Mouse (Mus musculus) kidney, postnatal 36 days (tissue): ENCODE data around the gene Fgfr2.

Source experiments
- DNase-seq, 2 experiments: peaks; one replicate each; pipeline ENCODE4 v3.0.0; 2021 to 2022; ENCODE audit warnings: mixed read lengths in 2 of 2

Gene Fgfr2

GRCm38 (mm10) chr7:132356185-132356584 lies 767.0 kb downstream of the Fgfr2 start:
- DNase-seq: peak in 1 of 2 experiments; percentile 22

DNA sequence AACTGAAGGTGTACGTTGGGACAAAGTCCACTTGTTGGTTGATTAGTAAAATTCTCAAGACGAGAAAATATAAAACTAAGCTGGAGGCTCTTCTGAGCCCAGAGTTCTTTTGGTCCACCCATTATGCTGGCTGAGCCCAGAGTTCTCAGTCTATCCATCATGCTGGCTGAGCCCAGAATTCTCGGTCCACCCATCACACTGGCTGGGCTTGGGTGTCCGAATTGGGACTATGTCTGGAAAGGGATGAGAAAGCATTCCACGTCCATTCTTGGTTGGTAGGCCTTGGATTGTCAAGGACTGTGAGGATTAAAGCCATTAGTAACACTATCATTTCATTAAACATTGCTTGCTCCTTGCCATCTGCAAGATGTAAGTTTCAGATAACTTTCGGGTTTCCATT lies 767.4 kb downstream of the Fgfr2 start:
- DNase-seq: no peak

DNA sequence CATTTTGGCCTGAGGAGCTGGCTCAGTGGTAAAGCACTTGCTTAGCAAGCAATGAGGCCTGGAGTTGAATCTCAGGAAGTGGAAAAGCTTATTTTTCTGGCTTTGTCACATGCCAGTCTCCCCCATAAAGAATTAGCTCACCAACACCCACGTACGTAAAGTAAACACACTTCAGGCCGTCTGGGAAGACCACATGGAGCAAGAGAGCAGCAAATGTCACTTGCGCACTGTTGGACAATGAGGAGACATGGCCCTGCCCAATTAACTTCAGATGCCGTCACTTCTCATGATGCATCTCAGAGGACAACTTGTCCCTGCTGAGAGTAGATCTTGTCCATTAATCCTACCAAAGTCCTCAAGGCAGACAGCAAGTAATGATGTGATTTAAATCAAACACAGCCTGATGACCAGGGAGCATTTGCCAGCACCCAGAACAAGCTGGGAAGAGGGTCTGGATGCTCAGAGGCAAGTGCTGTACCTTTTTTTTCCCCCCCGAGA lies 774.0 kb downstream of the Fgfr2 start:
- no peak for DNase-seq

GRCm38 (mm10) chr7:132347273-132348045 lies 775.7 kb downstream of the Fgfr2 start:
- DNase-seq: peak; percentile 65 to 83

DNA sequence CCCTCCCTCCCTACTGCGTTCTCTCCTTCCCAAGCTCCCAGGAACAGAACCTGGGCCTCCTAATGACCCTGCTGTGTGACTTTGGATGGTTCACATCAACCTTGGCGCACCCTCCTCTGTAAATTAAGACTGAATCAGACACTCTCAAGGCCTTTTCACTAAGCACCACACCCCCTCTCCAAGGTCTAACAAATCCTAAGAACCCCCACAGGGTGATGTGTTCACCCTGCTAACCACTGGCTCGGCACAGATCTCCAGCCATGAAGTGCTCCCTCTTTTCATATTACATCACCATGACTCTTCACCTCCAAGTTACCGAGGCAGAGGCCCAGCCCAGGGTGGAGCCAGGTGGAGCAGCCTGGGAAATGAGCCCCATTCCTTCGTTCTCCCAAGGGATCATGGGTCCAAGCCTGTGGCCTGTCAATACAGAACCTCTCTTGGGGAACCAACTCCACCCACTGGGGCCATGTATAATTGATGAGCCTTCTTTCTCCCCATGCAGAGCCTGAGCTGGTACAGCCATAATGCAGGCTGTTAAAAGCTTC lies 777.6 kb downstream of the Fgfr2 start:
- no peak for DNase-seq

DNA sequence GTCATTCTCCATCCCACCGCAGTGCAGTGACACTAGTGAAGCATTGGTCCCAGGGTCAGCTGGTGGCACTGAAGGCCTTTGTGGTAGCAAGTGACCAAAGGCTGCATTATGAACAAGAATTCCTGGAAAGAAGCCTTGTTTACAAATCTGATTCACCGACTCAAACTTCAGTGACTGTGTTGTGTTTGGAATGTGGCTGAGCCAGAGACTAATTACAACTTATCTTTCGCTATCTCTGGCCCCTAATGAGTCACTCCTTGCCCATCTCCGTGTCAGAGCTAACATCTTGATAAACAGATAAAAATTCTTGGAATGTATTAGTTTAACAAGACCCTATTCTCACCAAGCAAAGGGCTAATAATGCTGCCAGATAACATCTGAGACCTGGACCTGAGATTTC lies 778.5 kb downstream of the Fgfr2 start:
- no peak for DNase-seq

GRCm38 (mm10) chr7:132343900-132344299 lies 779.2 kb downstream of the Fgfr2 start:
- DNase-seq: no peak

DNA sequence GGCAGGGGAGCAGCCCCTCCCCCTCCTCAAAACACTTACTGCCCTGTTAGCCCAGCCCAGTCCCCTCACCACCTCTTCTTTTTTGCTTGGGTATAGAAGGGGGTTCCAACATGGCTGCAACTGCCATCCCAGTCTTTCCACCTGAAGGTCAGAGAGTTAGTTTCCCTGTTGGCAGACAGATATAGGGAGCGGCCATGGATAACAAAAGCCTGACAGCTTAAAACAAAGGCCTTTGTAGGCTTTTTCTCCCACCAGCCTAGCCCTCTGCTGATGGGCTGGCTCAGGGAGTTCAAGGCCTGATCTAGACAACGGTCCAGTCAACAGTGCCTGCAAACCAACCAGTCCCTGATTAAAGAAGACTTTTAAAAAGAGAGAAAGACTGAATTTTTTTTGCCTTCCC lies 780.0 kb downstream of the Fgfr2 start:
- DNase-seq: no peak

DNA sequence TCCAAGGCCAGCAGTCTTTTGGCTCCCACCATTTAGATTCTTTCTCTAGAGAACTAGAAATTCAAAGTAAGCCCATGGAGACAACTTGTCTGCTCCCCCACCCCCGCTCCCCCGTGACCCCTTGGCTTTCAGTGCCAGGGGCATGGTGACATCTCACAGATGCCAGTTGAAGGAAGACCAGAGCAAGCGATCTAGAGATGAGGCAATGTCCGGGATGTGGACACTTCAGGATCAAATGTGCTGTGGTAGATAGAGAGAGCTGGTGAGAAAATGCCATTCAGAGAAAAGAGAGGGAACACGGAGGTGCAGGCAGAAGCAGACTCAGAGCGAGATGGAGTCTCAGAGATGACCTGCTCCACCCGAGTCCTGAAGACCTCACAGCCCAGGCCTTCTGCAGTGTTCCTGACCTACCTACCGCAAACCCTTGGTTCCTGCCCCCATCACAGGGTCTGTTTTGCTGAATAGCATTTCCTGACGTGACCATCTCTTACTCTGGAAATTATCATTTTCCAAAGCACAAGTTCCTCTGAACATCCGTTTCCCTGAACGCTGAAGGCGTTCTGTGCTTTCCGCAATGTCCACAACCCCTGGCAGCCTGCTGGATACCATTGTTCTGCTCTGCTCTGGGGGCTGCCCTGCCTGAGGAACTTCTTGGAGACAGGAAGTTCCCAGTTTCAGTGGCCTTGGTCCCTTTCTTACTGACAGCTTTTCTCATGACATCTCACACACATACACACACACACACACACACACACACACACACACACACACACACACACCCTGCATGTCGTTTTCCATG lies 783.9 kb downstream of the Fgfr2 start:
- peak; percentile 43 to 63 for DNase-seq

DNA sequence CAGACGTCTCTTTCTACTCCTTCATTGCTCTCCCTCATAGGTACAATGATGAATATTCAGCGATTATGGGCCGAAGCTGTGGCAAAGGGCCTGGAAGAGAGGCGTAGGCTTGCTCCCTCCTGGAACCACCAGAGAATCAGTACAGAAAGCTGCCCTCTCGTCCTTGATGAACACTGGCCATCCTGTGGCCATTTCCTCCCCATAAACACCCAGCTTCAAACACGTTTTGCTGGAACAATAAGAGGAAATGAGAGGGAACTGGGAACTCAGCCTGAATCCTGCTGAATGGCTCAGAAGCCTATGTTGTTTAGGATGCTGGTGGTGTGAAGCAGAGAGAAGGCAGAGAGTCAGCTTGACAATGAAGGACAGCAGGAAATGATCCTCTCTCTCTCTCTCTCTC lies 784.8 kb downstream of the Fgfr2 start:
- DNase-seq: peak; percentile 35 to 64

DNA sequence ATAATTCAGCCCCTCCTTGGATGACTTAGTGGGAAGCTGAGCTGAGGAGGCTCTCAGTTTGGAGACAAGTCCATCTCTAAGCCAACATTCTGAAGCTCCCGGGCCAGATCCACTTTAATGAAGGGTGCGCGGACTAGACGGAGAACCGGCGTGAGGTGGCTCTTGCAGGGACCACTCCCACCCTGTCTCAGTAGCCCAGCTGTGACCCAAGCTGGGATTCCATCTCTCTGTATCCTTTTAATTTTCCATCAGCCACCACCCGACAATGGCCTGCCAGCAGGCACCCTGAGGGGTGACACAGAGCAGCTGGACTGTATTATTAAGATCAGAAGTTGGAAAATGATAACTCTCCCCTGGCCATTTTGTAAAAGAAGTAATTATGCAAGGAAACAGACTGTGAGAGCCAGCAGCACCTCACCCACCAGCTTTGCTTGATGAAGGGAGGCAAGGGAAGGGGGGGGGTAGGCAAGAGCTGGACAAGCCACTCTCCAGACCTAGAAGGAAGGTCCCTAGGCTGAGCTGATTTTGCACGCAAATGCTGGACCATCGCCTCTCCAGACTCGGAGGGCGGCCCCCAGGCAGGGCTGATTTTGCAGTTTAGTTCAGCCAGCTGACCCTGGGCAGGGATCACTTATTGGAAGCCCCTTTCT lies 785.8 kb downstream of the Fgfr2 start:
- DNase-seq: no peak

DNA sequence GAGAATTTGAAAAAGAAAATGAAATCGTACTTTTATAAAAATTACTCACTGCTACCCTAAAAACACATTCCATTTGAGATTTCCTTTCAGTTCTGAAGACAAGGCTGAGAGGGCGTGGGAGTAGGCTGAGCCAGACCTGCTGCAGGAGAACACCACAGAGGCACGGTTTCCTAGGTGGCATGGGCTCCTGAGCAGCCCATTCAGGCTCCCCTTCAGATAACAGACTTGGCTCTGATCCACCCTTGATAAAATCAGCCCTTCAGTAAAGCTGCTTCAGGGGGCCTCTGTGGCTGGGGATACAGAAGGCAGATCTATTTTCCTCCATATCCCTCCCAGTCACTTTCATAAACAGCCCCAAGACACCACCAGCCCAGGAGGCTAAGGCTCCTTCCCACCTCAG lies 786.4 kb downstream of the Fgfr2 start:
- no peak for DNase-seq

DNA sequence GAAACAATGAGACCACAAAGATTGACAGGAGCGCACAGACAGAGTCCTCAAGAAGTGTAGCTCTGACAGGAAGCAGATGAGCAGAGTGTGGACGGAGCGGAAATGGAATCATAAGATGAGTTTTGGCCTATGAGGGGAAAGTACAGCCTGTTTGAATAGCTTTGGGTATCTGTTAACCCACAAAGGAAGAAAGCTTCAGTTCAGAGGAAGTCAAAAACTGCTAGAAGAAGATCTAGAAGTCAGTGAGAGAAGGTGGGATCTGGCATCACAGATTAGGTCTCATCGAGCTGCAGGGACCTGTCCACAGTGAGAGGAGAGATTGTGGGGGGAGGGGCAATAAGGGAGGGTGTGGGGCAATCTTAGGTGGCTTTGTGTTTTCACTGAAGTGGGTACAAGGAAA lies 787.8 kb downstream of the Fgfr2 start:
- DNase-seq: no peak

- no peak for DNase-seq
Measured at GRCm38 (mm10) chr7:132333078-132333477, 790.1 kb downstream of the Fgfr2 start.

DNA sequence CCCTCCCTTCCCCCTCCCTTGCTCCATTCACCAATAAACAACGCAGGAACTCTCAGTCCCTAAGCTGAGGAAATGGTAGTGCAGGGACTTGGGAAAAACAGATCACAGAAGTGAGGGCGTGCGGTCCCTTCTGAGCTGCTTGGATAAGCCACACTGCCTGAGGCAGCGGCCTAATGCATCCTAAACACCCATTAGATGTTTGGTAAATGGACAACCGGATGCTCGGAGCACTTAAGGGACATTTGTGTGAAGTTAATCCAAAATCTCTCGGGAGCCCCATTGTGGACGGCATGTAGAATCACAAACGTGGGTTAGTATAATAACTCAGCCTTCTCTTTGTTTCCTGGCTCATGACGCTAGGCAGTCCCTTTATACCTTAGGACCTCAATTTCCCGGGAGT lies 791.0 kb downstream of the Fgfr2 start:
- peak; percentile 23 to 43 for DNase-seq

DNA sequence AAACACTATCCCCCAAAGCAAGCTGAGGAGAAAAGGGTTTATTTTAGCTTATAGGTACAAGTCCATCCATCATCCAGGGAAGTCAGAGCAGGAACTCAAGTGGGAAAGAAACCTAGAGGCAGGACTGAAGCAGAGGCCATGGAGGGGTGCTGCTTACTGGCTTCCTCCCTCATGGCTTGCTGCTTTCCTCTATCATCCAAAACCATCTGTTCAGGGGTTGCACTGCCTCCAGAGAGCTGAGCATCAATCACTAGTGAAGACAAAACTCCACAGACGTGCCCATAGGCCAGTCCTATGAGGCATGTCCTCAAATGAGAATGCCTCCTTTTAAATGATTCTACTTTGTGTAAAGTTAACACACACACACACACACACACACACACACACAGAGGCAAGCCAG lies 793.0 kb downstream of the Fgfr2 start:
- DNase-seq: no peak

DNA sequence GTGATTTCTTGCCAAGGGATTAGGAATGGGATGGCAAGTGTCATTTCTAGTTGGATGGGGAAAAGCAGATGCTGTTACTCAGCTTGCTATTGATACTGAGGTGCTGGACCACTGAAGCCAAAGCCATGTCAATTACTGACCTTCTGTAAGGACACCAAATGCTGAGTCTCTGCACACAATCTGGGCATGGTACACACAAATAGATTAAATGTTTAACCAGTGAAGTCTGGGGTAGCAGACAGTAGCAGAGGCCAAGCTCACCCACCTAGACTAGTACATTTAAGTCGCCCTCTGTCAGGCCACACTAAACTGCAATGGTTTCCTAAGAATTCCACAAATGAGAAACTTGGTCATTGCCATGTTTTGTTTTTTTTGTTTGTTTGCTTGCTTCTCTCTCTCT lies 794.5 kb downstream of the Fgfr2 start:
- DNase-seq: peak in 1 of 2 experiments; percentile 63

GRCm38 (mm10) chr7:132325549-132326331 lies 797.4 kb downstream of the Fgfr2 start:
- DNase-seq: peak; percentile 92 to 93

DNA sequence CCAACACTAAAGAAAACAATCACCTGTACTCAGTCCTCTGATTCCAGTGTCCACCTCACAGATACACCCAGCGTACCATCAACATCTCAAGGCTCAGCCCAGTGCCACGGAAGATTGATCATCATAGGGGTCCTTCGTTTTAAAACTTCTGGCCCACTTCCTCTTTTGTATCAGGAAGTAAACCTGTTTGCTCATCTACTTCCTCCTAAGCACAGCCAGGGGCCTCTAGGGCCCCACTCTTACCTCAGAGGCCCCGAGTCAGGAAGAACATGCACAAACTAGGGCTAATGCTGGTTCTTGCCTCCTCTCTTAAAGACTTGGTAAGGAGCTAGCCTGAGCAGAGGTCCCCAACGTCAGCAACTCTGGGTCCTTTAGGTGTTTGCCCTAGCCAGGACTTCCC lies 799.7 kb downstream of the Fgfr2 start:
- no peak for DNase-seq

GRCm38 (mm10) chr7:132321392-132321958 lies 801.7 kb downstream of the Fgfr2 start:
- no peak for DNase-seq

DNA sequence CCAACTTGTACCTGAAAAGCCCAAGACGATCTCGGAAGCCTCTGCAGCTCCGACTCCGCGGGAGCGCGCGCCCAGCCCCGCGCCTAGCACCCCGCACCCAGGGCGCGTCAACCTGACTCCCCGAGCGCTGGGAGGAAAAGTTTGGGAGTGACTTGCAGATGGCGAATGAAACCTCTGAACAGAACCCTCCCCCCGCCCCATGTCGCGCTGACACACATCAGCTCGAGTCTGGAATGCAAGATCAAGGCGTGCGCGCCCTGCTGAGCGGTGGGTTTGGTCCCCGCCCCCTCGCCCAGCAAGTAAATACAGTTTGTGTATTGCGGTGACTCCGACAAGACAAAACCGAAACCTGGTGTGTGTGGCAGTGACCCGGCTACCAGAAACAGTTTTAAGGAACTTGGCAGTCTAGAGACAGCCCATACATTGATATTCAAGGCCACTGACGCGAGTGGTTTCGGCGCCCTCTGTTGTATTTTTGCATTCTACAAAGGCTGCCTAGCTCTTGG lies 806.1 kb downstream of the Fgfr2 start, which contains the start of gene Chst15:
TSS of gene Chst15 (minus strand) at position 193 of the 506 bp plus-strand sequence.
- peak; percentile 83 to 84 for DNase-seq
